Mouse (Mus musculus): ENCODE results near the gene Nmt1.

DNA sequence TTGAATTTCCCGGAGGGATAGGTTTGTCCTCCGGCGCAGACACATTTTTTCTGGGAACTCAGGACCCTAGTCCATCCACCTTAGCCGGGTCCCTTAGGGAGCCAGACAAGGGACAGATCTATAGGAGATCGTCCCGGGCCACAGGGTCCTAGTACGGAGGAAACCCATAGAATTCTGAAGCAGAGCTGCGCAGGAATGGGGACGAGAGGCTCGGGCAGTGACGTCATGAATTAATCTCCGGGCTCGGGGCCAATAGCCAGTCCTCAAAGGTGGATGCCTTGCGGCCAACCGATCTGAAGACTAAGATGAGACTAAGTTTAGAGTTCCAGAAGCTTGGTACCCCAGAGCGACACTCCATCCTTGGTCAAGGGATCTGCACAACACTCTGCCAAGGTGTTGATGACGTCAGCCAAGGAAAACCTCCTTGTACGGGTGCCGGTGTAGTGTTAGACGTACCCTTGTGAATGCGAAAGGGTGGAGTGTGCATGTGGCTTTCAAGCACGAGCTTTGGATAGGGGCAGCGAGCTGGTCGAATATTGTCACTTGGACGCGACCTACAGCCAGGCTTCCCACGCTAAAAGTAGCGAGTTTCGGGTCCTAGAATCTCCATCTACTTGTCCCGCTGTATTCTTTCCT, 74.0 kb downstream of the Nmt1 start:
- TF ChIP-seq CTCF (IDR thresholded peaks at IDR 0.05; ENCODE audit: extremely low read depth, insufficient read depth, low read length), result no peak
- TF ChIP-seq POLR2A (IDR thresholded peaks at IDR 0.05; ENCODE audit: extremely low read depth, insufficient read depth, low read length), result peak; percentile 30; the same call in 1 of the 2 replicates
